Mouse (Mus musculus): Measurements from ENCODE around the gene Slc2a12. TPM values are rescaled to one million over a fixed set of nuclear protein-coding genes. Genes with fewer than 3 reads are reported as not detected.

Gene Slc2a12
- polyA plus RNA-seq, 1 experiment from 2014 or later: 0.87 TPM

DNA sequence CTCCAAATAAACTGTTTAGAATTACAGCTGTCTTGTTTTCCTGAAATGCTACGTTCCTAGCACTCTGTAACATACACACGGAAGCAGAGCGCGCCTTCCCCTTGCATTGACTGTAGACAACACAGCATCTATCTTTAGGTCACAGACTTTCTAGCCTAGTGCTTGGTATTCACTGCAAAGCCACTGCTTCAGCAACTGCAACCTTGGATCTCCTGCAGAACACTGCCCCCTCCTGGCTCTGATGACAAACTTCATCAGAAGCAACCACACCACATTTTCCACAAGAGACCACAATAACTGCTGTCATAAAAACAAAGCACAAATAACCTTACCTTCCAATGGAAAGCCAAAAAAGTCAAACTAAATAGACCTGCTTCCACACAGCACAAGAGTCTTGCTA is 69.7 kb downstream of the Slc2a12 start:
- WGBS: 80% methylated on average over 4 of the region's 4 CpGs
- ATAC-seq (ENCODE audit: low FRiP score, low read depth): no peak
- Histone ChIP-seq H3K4me1 (no peaks in the 10 kb centered on the region), H3K27ac (no peak overlapping the region), H3K4me3 (no peak overlapping the region), H3K9me3 (no peaks in the 10 kb centered on the region), H3K4me2 (replicated peaks) (no peak overlapping the region), H3K27me3 (replicated peaks) (no peaks in the 10 kb centered on the region), H3K36me3 (peaks cover 10% of the 10 kb centered on the region), H3K9ac (no peak overlapping the region)

GRCm38 (mm10) chr10:22718475-22718874 is 73.7 kb downstream of the Slc2a12 start:
- Histone ChIP-seq H3K9ac (no peak overlapping the region), H3K4me3 (no peak overlapping the region), H3K9me3 (no peaks in the 10 kb centered on the region), H3K36me3 (no peaks in the 10 kb centered on the region), H3K4me1 (no peaks in the 10 kb centered on the region), H3K27ac (no peak overlapping the region), H3K4me2 (replicated peaks) (no peak overlapping the region), H3K27me3 (replicated peaks) (no peaks in the 10 kb centered on the region)
- 56% methylated on average over 4 of the region's 4 CpGs for WGBS
- no peak for ATAC-seq (ENCODE audit: low FRiP score, low read depth)

DNA sequence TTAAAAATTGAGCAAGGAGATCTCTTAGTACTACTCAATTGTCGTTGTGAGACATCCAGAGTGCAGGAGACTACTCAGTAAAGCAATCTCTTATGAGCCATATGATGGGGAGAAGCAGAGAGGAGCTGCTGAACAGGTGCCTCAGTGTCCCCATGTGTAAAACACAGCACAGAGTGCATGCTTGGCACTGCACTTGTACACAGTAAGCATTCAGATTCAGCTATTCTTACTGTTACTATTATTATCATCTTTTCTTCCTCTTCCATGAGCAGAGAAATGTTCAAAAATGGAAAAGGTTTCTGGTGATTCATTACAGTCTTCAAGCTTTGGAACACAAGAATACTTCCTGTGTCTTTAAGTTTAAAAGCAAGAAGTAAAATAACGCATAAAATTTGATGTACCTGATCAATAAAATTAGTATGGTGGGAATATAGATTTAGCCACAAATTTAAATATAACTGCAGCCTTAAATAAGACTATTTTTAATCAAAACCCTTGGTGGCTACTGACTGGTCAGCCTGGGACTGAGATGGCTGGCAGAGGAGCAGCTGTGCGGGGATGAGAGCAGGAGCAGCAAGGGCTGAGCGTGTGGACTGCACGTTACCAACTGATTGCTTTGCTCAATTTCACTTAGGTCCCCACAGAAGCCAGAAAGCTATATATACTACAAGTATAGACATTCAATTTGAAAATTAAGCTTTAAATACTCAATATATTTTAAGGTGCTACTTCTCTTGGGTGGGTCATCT is 76.1 kb downstream of the Slc2a12 start:
- no peak for ATAC-seq (ENCODE audit: low FRiP score, low read depth)
- Histone ChIP-seq H3K27ac (no peak overlapping the region), H3K27me3 (replicated peaks) (no peaks in the 10 kb centered on the region), H3K9me3 (no peaks in the 10 kb centered on the region), H3K4me2 (replicated peaks) (no peak overlapping the region), H3K36me3 (no peaks in the 10 kb centered on the region), H3K4me1 (no peaks in the 10 kb centered on the region), H3K9ac (no peak overlapping the region), H3K4me3 (no peak overlapping the region)
- 87% methylated on average over 5 of the region's 5 CpGs for WGBS

DNA sequence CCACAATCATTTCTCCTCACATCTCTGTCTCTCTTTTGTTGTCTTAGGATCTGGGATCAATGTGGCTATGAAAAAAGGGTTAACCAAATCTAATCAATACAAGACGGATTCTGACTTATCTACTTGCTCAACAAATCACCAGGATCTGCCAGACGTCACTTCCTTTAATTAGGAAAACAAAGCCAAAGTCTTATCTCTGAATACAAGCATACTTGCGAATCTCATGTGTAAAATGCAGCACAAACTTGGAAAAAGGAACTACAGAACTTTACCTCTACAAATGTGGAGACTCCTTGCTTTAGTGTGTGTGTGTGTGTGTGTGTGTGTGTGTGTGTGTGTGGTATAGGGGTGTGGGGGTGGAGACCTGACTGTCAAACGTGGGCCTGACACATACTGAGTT is 80.4 kb downstream of the Slc2a12 start:
- H3K4me1 ChIP-seq: peaks cover 28% of the 10 kb centered on the region
- no peak overlapping the region for H3K9ac ChIP-seq
- H3K4me2 ChIP-seq (replicated peaks): no peak overlapping the region
- no peaks in the 10 kb centered on the region for H3K27me3 ChIP-seq (replicated peaks)
- WGBS: 76% methylated on average over 4 of the region's 4 CpGs
- H3K4me3 ChIP-seq: no peak overlapping the region
- H3K36me3 ChIP-seq: no peaks in the 10 kb centered on the region
- no peak overlapping the region for H3K27ac ChIP-seq
- ATAC-seq (ENCODE audit: low FRiP score, low read depth): no peak
- no peaks in the 10 kb centered on the region for H3K9me3 ChIP-seq

DNA sequence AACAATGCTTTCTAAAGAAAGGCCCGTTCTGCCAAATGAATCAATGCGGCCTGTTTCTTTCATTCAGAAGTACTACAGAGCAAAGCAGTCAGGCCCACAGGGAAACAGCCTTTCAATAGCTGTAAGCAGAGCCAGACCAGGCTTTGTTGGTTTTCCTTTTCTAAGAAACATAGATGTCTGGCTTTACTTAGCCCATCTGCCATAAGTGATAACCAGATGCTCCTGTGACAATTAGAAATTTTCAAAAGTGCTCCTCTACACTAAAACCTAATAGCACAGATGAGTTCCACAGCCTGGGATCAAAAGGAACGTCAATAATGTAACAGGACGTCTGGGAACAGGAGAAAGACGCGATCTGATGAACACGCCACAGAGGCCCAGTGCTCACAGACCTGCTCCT is 81.5 kb downstream of the Slc2a12 start:
- Histone ChIP-seq H3K27me3 (replicated peaks) (no peaks in the 10 kb centered on the region), H3K4me3 (no peak overlapping the region), H3K36me3 (no peaks in the 10 kb centered on the region), H3K9ac (no peak overlapping the region), H3K4me2 (replicated peaks) (no peak overlapping the region), H3K27ac (no peak overlapping the region), H3K4me1 (peaks cover 29% of the 10 kb centered on the region), H3K9me3 (no peaks in the 10 kb centered on the region)
- ATAC-seq (ENCODE audit: low FRiP score, low read depth): no peak
- 68% methylated on average over 7 of the region's 7 CpGs for WGBS

- Histone ChIP-seq H3K27me3 (replicated peaks) (no peaks in the 10 kb centered on the region), H3K4me1 (peaks cover 36% of the 10 kb centered on the region), H3K9me3 (no peaks in the 10 kb centered on the region), H3K4me2 (replicated peaks) (no peak overlapping the region), H3K4me3 (no peak overlapping the region), H3K9ac (no peak overlapping the region), H3K27ac (no peak overlapping the region), H3K36me3 (no peaks in the 10 kb centered on the region)
- ATAC-seq (ENCODE audit: low FRiP score, low read depth): no peak
- WGBS: 92% methylated on average over 1 of the region's 1 CpGs
Observed at GRCm38 (mm10) chr10:22728257-22728656, 83.4 kb downstream of the Slc2a12 start.

DNA sequence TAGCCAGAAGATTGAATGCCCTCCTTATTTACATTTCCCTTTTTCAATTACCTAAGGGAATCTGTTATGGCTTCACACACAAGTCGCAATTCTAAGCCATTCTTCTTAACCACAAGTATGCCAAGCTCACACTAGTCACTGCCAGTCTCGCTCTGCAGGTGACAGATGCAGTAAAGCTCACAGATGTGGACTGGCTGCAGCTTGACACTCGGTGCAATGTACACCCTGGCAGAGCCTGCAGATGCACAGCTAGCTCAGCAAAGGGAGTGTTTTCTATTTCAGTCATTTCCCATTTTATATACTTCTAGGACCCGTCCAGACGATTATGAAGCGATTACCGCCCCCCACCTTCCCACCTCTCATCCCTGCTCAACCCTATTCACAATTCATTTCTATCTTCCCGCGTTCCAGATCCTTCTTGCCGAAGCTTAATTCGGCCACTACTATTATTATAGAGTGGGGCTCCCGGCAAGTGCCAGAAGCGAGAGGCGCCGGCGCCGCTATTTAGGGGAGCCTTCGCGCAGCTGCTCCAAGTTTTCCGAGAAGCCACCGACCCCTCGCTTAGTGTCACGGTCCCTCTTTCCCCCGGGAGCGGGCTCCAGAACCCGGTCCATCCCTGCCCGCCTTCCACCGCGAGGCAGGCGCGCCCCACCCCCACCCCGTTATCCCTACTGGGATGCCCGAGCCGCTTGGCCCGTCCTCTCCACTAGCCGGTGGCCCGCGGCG is 85.6 kb downstream of the Slc2a12 start:
- peaks cover 36% of the 10 kb centered on the region for H3K4me1 ChIP-seq
- H3K4me2 ChIP-seq (replicated peaks): peak overlapping the region; percentile 88
- peak; percentile 84 for ATAC-seq (ENCODE audit: low FRiP score, low read depth)
- no peaks in the 10 kb centered on the region for H3K27me3 ChIP-seq (replicated peaks)
- peak overlapping the region; percentile 95 for H3K27ac ChIP-seq
- H3K4me3 ChIP-seq: peak overlapping the region; percentile 97
- H3K9ac ChIP-seq: peak overlapping the region; percentile 98
- no peaks in the 10 kb centered on the region for H3K9me3 ChIP-seq
- H3K36me3 ChIP-seq: no peaks in the 10 kb centered on the region
- under 1% methylated on average over 39 of the region's 39 CpGs for WGBS

- WGBS: under 1% methylated on average over 33 of the region's 33 CpGs
- peak overlapping the region; percentile 98 for H3K9ac ChIP-seq
- no peak for ATAC-seq (ENCODE audit: low FRiP score, low read depth)
- no peaks in the 10 kb centered on the region for H3K9me3 ChIP-seq
- peak overlapping the region; percentile 97 for H3K4me3 ChIP-seq
- peak overlapping the region; percentile 88 for H3K4me2 ChIP-seq (replicated peaks)
- peak overlapping the region; percentile 95 for H3K27ac ChIP-seq
- H3K27me3 ChIP-seq (replicated peaks): no peaks in the 10 kb centered on the region
- peaks cover 36% of the 10 kb centered on the region for H3K4me1 ChIP-seq
- no peaks in the 10 kb centered on the region for H3K36me3 ChIP-seq
Observed at GRCm38 (mm10) chr10:22730992-22731271, 86.1 kb downstream of the Slc2a12 start.

- Histone ChIP-seq H3K4me2 (replicated peaks) (peak within 1 kb of the TSS; percentile 93), H3K9ac (peak within 1 kb of the TSS; percentile 98), H3K27me3 (replicated peaks) (no peaks in the 10 kb centered on the region), H3K4me3 (peak within 1 kb of the TSS; percentile 97), H3K27ac (peak within 1 kb of the TSS; percentile 95), H3K36me3 (no peaks in the 10 kb centered on the region), H3K9me3 (no peaks in the 10 kb centered on the region), H3K4me1 (peaks cover 34% of the 10 kb centered on the region)
- ATAC-seq (ENCODE audit: low FRiP score, low read depth): peak; percentile 99
- under 1% methylated on average over 77 of the region's 77 CpGs for WGBS
Observed at GRCm38 (mm10) chr10:22731272-22732093, 86.7 kb downstream of the Slc2a12 start, which contains the start of gene Tbpl1. Tbpl1 (minus strand) TSS chr10:22731938.

- no peak for ATAC-seq (ENCODE audit: low FRiP score, low read depth)
- Histone ChIP-seq H3K9ac (peak overlapping the region; percentile 98), H3K4me1 (peaks cover 27% of the 10 kb centered on the region), H3K27ac (peak overlapping the region; percentile 80; the same call in 1 of the 2 replicates), H3K4me3 (peak overlapping the region; percentile 97), H3K36me3 (no peaks in the 10 kb centered on the region), H3K9me3 (no peaks in the 10 kb centered on the region), H3K4me2 (replicated peaks) (peak overlapping the region; percentile 93), H3K27me3 (replicated peaks) (no peaks in the 10 kb centered on the region)
- 59% methylated on average over 10 of the region's 10 CpGs for WGBS
Observed at GRCm38 (mm10) chr10:22732181-22732580, 87.4 kb downstream of the Slc2a12 start.

GRCm38 (mm10) chr10:22745922-22746321 is 101.1 kb downstream of the Slc2a12 start:
- Histone ChIP-seq H3K4me3 (no peak overlapping the region), H3K9me3 (no peaks in the 10 kb centered on the region), H3K4me1 (no peaks in the 10 kb centered on the region), H3K36me3 (no peaks in the 10 kb centered on the region), H3K4me2 (replicated peaks) (no peak overlapping the region), H3K27ac (no peak overlapping the region), H3K9ac (no peak overlapping the region), H3K27me3 (replicated peaks) (no peaks in the 10 kb centered on the region)
- no peak for ATAC-seq (ENCODE audit: low FRiP score, low read depth)
- WGBS: 78% methylated on average over 7 of the region's 7 CpGs
